Mouse (Mus musculus) B cell, adult 62 days (primary cell): Measurements from ENCODE around the gene Olfr1151. TPM values are rescaled to one million over a fixed set of nuclear protein-coding genes. Genes with fewer than 3 reads are reported as not detected.

ENCODE experiments used
- total RNA-seq: library from RNA; stranded (reverse); gene quantifications from 4 replicates; pipeline ENCODE4 v1.2.4, GENCODE M21; 2023

Olfr1151 gene
- total RNA-seq: not detected in 4 replicates

GRCm38 (mm10) chr2:87855562-87855961, at the start of gene Olfr1151:
TSS of gene Olfr1151 (plus strand) at chr2:87855862.

GRCm38 (mm10) chr2:87809522-87809921, 46.1 kb upstream of the Olfr1151 start, which contains the start of gene Olfr1145:
TSS of gene Olfr1145 (plus strand) at chr2:87809822.

GRCm38 (mm10) chr2:87830233-87830632, 25.4 kb upstream of the Olfr1151 start, which contains the start of gene Olfr1148:
TSS of gene Olfr1148 (plus strand) at chr2:87830533.

GRCm38 (mm10) chr2:87843693-87844092, 12.0 kb upstream of the Olfr1151 start, which contains the start of gene Olfr1150-ps1:
TSS of gene Olfr1150-ps1 (plus strand) at chr2:87843993.

DNA sequence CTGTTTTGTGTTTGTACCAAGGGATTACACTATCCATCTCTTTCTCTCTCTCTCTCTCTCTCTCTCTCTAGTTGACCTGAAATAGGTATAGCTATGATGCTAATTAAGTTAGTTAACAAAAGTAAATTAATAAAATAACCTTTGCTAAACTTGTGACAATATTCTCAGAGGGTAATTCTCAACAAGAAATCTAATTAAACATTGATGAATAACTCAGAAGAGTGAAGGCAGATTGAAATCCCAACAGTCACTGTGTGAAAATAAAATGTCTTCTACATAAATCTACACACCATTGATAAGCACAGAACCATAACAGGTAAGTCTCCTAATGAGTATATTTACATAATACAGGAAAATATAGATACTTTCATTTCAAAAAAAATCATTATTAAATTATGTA, 10.5 kb downstream of the Olfr1151 start, which contains the start of gene Olfr1152:
Olfr1152 (plus strand) TSS at position 301 of the 400 bp plus-strand sequence.

DNA sequence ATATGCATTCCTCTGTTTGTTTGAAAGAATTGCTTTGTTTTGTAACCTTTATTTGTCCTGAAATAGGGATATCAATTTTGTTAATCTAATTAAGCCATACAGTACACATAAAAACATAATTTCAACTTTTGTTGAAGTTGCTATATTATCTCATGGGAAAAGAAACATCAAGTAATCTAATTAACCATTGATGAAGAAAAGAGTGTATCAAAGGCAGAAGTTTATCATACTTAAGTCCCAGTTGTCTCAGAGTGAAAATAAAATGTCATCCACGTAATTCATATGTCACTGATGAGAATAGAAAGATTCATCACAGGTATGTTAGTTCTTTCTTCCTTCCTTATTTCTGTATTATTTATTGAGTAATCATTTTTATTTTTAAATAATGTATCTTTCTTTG, 39.0 kb downstream of the Olfr1151 start, which contains the start of gene Olfr1153:
Olfr1153 (plus strand) TSS at position 301 of the 400 bp plus-strand sequence.

GRCm38 (mm10) chr2:87905066-87905465, 49.4 kb downstream of the Olfr1151 start, which contains the start of gene Olfr1154:
TSS of gene Olfr1154 (minus strand) at chr2:87905166.

Other genes starting within 250 kb of the Olfr1151 start
- gene Olfr1130, start 249.7 kb upstream of the Olfr1151 start, total RNA-seq: not detected in 4 replicates
- gene Olfr1131, start 228.8 kb upstream of the Olfr1151 start, total RNA-seq: not detected in 4 replicates
- not detected in 4 replicates for gene Olfr1132, start 218.3 kb upstream of the Olfr1151 start, total RNA-seq
- not detected in 4 replicates for gene Olfr1133, start 208.5 kb upstream of the Olfr1151 start, total RNA-seq
- gene Olfr1134, start 197.4 kb upstream of the Olfr1151 start, total RNA-seq: not detected in 4 replicates
- not detected in 4 replicates for gene Olfr1135, start 182.2 kb upstream of the Olfr1151 start, total RNA-seq
- gene Olfr1136, start 161.9 kb upstream of the Olfr1151 start, total RNA-seq: not detected in 4 replicates
- not detected in 4 replicates for gene Olfr1137, start 142.7 kb upstream of the Olfr1151 start, total RNA-seq
- gene Olfr1138, start 115.9 kb upstream of the Olfr1151 start, total RNA-seq: not detected in 4 replicates
- not detected in 4 replicates for gene Olfr1140, start 112.1 kb upstream of the Olfr1151 start, total RNA-seq
- not detected in 4 replicates for gene Olfr1141, start 101.9 kb upstream of the Olfr1151 start, total RNA-seq
- not detected in 4 replicates for gene Olfr152, start 76.4 kb upstream of the Olfr1151 start, total RNA-seq
- gene Olfr1143, start 55.3 kb upstream of the Olfr1151 start, total RNA-seq: not detected in 4 replicates
- gene Olfr1145, start 46.0 kb upstream of the Olfr1151 start, total RNA-seq: not detected in 4 replicates
- gene Olfr1148, start 25.3 kb upstream of the Olfr1151 start, total RNA-seq: not detected in 4 replicates
- not detected in 4 replicates for gene Olfr1150-ps1, start 11.9 kb upstream of the Olfr1151 start, total RNA-seq
- not detected in 4 replicates for gene Olfr1152, start 10.6 kb downstream of the Olfr1151 start, total RNA-seq
- gene Olfr1153, start 39.1 kb downstream of the Olfr1151 start, total RNA-seq: not detected in 4 replicates
- not detected in 4 replicates for gene Olfr1154, start 49.3 kb downstream of the Olfr1151 start, total RNA-seq
- gene Olfr1155, start 89.3 kb downstream of the Olfr1151 start, total RNA-seq: not detected in 4 replicates
- gene Olfr1156, start 97.2 kb downstream of the Olfr1151 start, total RNA-seq: not detected in 4 replicates
- gene Olfr1157, start 112.4 kb downstream of the Olfr1151 start, total RNA-seq: not detected in 4 replicates
- gene Olfr74, start 118.8 kb downstream of the Olfr1151 start, total RNA-seq: not detected in 4 replicates
- gene Olfr1158, start 134.3 kb downstream of the Olfr1151 start, total RNA-seq: not detected in 4 replicates
- not detected in 4 replicates for gene Olfr1160, start 152.4 kb downstream of the Olfr1151 start, total RNA-seq
- not detected in 4 replicates for gene Olfr1161, start 166.9 kb downstream of the Olfr1151 start, total RNA-seq
- not detected in 4 replicates for gene Olfr73, start 181.8 kb downstream of the Olfr1151 start, total RNA-seq
- gene Olfr1162, start 195.3 kb downstream of the Olfr1151 start, total RNA-seq: not detected in 4 replicates
- gene Olfr1163, start 216.0 kb downstream of the Olfr1151 start, total RNA-seq: not detected in 4 replicates
- gene Olfr1164, start 238.1 kb downstream of the Olfr1151 start, total RNA-seq: not detected in 4 replicates